Mouse (Mus musculus): Measurements from ENCODE around the gene Zfp422. TPM values are rescaled to one million over a fixed set of nuclear protein-coding genes. Genes with fewer than 3 reads are reported as not detected.

Zfp422 gene
- total RNA-seq (2015) (53.4 and 53.8 TPM in 2 replicates), total RNA-seq (2017) (20.6 and 20.8 TPM in 2 replicates)

GRCm38 (mm10) chr6:116628539-116629171 lies at the start of gene Zfp422:
Gene Zfp422 (minus strand): TSS chr6:116628999.
- ATAC-seq (ENCODE audit: poor library complexity, severe bottlenecking), result peak; percentile 54

- ATAC-seq (ENCODE audit: poor library complexity, severe bottlenecking), result no peak
Measured at GRCm38 (mm10) chr6:116677321-116677720, 48.5 kb upstream of the Zfp422 start.

- ATAC-seq (ENCODE audit: poor library complexity, severe bottlenecking), result no peak
Measured at GRCm38 (mm10) chr6:116676355-116676913, 47.6 kb upstream of the Zfp422 start.

- ATAC-seq (ENCODE audit: poor library complexity, severe bottlenecking), result peak; percentile 19
Measured at GRCm38 (mm10) chr6:116674283-116674886, 45.6 kb upstream of the Zfp422 start.

- ATAC-seq (ENCODE audit: poor library complexity, severe bottlenecking), result peak; percentile 75
Measured at GRCm38 (mm10) chr6:116673471-116674282, 44.9 kb upstream of the Zfp422 start, which contains the start of gene Rassf4. Gene Rassf4 (minus strand): TSS chr6:116673952.

GRCm38 (mm10) chr6:116672349-116672748 lies 43.5 kb upstream of the Zfp422 start:
- ATAC-seq (ENCODE audit: poor library complexity, severe bottlenecking), result no peak

GRCm38 (mm10) chr6:116671768-116672167 lies 43.0 kb upstream of the Zfp422 start:
- ATAC-seq (ENCODE audit: poor library complexity, severe bottlenecking), result no peak

- no peak for ATAC-seq (ENCODE audit: poor library complexity, severe bottlenecking)
Measured at GRCm38 (mm10) chr6:116671031-116671430, 42.2 kb upstream of the Zfp422 start.

- ATAC-seq (ENCODE audit: poor library complexity, severe bottlenecking), result no peak
Measured at GRCm38 (mm10) chr6:116670144-116670543, 41.3 kb upstream of the Zfp422 start.

- peak; percentile 23 for ATAC-seq (ENCODE audit: poor library complexity, severe bottlenecking)
Measured at GRCm38 (mm10) chr6:116668682-116669470, 40.1 kb upstream of the Zfp422 start.

GRCm38 (mm10) chr6:116667382-116667781 lies 38.6 kb upstream of the Zfp422 start:
- ATAC-seq (ENCODE audit: poor library complexity, severe bottlenecking), result no peak

GRCm38 (mm10) chr6:116666892-116667291 lies 38.1 kb upstream of the Zfp422 start:
- no peak for ATAC-seq (ENCODE audit: poor library complexity, severe bottlenecking)

GRCm38 (mm10) chr6:116666085-116666750 lies 37.4 kb upstream of the Zfp422 start:
- peak; percentile 28; the same call in 1 of the 2 replicates for ATAC-seq (ENCODE audit: poor library complexity, severe bottlenecking)

GRCm38 (mm10) chr6:116664830-116665229 lies 36.0 kb upstream of the Zfp422 start:
- ATAC-seq (ENCODE audit: poor library complexity, severe bottlenecking), result no peak

- peak; percentile 91 for ATAC-seq (ENCODE audit: poor library complexity, severe bottlenecking)
Measured at GRCm38 (mm10) chr6:116664031-116664430, 35.2 kb upstream of the Zfp422 start.

- ATAC-seq (ENCODE audit: poor library complexity, severe bottlenecking), result no peak
Measured at GRCm38 (mm10) chr6:116663364-116663763, 34.6 kb upstream of the Zfp422 start.

GRCm38 (mm10) chr6:116653684-116654454 lies 25.1 kb upstream of the Zfp422 start:
- ATAC-seq (ENCODE audit: poor library complexity, severe bottlenecking), result peak; percentile 69

GRCm38 (mm10) chr6:116653191-116653590 lies 24.4 kb upstream of the Zfp422 start:
- ATAC-seq (ENCODE audit: poor library complexity, severe bottlenecking), result no peak
